Mouse (Mus musculus): ENCODE results near the gene C1qtnf6.

Gene C1qtnf6

GRCm38 (mm10) chr15:78544561-78545001 is 13.4 kb upstream of the C1qtnf6 start, which contains the start of gene Sstr3:
Sstr3 (minus strand) TSS chr15:78544685.
- peak; percentile 52 for DNase-seq

- peak; percentile 42 for DNase-seq
Observed at GRCm38 (mm10) chr15:78544041-78544440, 12.8 kb upstream of the C1qtnf6 start.

GRCm38 (mm10) chr15:78542767-78543303 is 11.6 kb upstream of the C1qtnf6 start:
- DNase-seq: peak; percentile 40

GRCm38 (mm10) chr15:78542098-78542766 is 11.0 kb upstream of the C1qtnf6 start:
- no peak for DNase-seq

- DNase-seq: peak; percentile 27
Observed at GRCm38 (mm10) chr15:78541606-78542005, 10.4 kb upstream of the C1qtnf6 start.

GRCm38 (mm10) chr15:78541036-78541435 is 9.8 kb upstream of the C1qtnf6 start:
- DNase-seq: no peak

GRCm38 (mm10) chr15:78535723-78536421 is 4.7 kb upstream of the C1qtnf6 start:
- no peak for DNase-seq

GRCm38 (mm10) chr15:78533346-78533835 is 2.2 kb upstream of the C1qtnf6 start:
- no peak for DNase-seq

- DNase-seq: no peak
Observed at GRCm38 (mm10) chr15:78532566-78533345, 1.5 kb upstream of the C1qtnf6 start.

GRCm38 (mm10) chr15:78531901-78532469 is 769 bp upstream of the C1qtnf6 start:
- DNase-seq: peak; percentile 98

GRCm38 (mm10) chr15:78531451-78531720 is 170 bp upstream of the C1qtnf6 start:
- no peak for DNase-seq

- no peak for DNase-seq
Observed at GRCm38 (mm10) chr15:78530141-78530540, 1.1 kb downstream of the C1qtnf6 start.

GRCm38 (mm10) chr15:78529428-78529990 is 1.7 kb downstream of the C1qtnf6 start:
- peak; percentile 75 for DNase-seq

GRCm38 (mm10) chr15:78528726-78529411 is 2.3 kb downstream of the C1qtnf6 start:
- no peak for DNase-seq

- no peak for DNase-seq
Observed at GRCm38 (mm10) chr15:78527973-78528372, 3.2 kb downstream of the C1qtnf6 start.

GRCm38 (mm10) chr15:78524163-78524562 is 7.1 kb downstream of the C1qtnf6 start:
- DNase-seq: no peak

- DNase-seq: no peak
Observed at GRCm38 (mm10) chr15:78521892-78522291, 9.3 kb downstream of the C1qtnf6 start.

- DNase-seq: no peak
Observed at GRCm38 (mm10) chr15:78521331-78521730, 9.9 kb downstream of the C1qtnf6 start.

- no peak for DNase-seq
Observed at GRCm38 (mm10) chr15:78520112-78520715, 11.0 kb downstream of the C1qtnf6 start.

GRCm38 (mm10) chr15:78518221-78518620 is 13.0 kb downstream of the C1qtnf6 start:
- DNase-seq: no peak

- no peak for DNase-seq
Observed at GRCm38 (mm10) chr15:78515759-78516158, 15.5 kb downstream of the C1qtnf6 start.
